Mouse (Mus musculus) gastrocnemius, postnatal 25 days (tissue): ENCODE measurements around the gene Dglucy. TPM values are rescaled to one million over a fixed set of nuclear protein-coding genes. Genes with fewer than 3 reads are reported as not detected.

Experiments used
- DNase-seq: peaks from one replicate; pipeline ENCODE4 v3.0.0; 2022
- total RNA-seq, 2 experiments: library from RNA; stranded (reverse); gene quantifications; 1 replicate in 1 of 2; 2 replicates in 1 of 2; pipeline ENCODE4 v1.2.3; 2021

Gene Dglucy
- total RNA-seq, 2 experiments from 2014 or later = 11.5 to 12.3 TPM

GRCm38 (mm10) chr12:100883168-100883567 lies 104.3 kb downstream of the Dglucy start:
- DNase-seq = no peak

- no peak for DNase-seq
These were observed 106.7 kb downstream of the Dglucy start for GRCm38 (mm10) chr12:100885585-100885984.

GRCm38 (mm10) chr12:100886877-100887276 lies 108.0 kb downstream of the Dglucy start:
- DNase-seq = no peak

GRCm38 (mm10) chr12:100887801-100888258 lies 109.0 kb downstream of the Dglucy start:
- peak; percentile 30 for DNase-seq

GRCm38 (mm10) chr12:100890548-100890947 lies 111.7 kb downstream of the Dglucy start:
- no peak for DNase-seq

- no peak for DNase-seq
These were observed 116.6 kb downstream of the Dglucy start for GRCm38 (mm10) chr12:100895504-100895903.

- no peak for DNase-seq
These were observed 117.8 kb downstream of the Dglucy start for GRCm38 (mm10) chr12:100896661-100897060.

GRCm38 (mm10) chr12:100897736-100898650 lies 119.1 kb downstream of the Dglucy start:
- DNase-seq = no peak

GRCm38 (mm10) chr12:100899111-100899640 lies 120.3 kb downstream of the Dglucy start:
- no peak for DNase-seq

- DNase-seq = no peak
These were observed 122.0 kb downstream of the Dglucy start for GRCm38 (mm10) chr12:100900901-100901300.

- DNase-seq = no peak
These were observed 122.5 kb downstream of the Dglucy start for GRCm38 (mm10) chr12:100901386-100901785.

GRCm38 (mm10) chr12:100903761-100904160 lies 124.9 kb downstream of the Dglucy start:
- no peak for DNase-seq

GRCm38 (mm10) chr12:100906861-100907260 lies 128.0 kb downstream of the Dglucy start:
- no peak for DNase-seq

GRCm38 (mm10) chr12:100907598-100908297 lies 128.9 kb downstream of the Dglucy start, which contains the start of gene Gpr68:
Gpr68 (minus strand) TSS chr12:100908198.
- no peak for DNase-seq

- no peak for DNase-seq
These were observed 129.6 kb downstream of the Dglucy start for GRCm38 (mm10) chr12:100908298-100909034.

GRCm38 (mm10) chr12:100909765-100910164 lies 130.9 kb downstream of the Dglucy start:
- no peak for DNase-seq

GRCm38 (mm10) chr12:100910731-100911130 lies 131.9 kb downstream of the Dglucy start:
- DNase-seq = no peak

GRCm38 (mm10) chr12:100924646-100925339 lies 145.9 kb downstream of the Dglucy start:
- DNase-seq = no peak

- no peak for DNase-seq
These were observed 147.1 kb downstream of the Dglucy start for GRCm38 (mm10) chr12:100925644-100926619.

GRCm38 (mm10) chr12:100928286-100928685 lies 149.4 kb downstream of the Dglucy start:
- no peak for DNase-seq
